Mouse (Mus musculus): ENCODE measurements around the gene Supt7l. TPM values are rescaled to one million over a fixed set of nuclear protein-coding genes. Genes with fewer than 3 reads are reported as not detected.

Supt7l gene
- total RNA-seq, 4 experiments from 2014 or later, result 10.6 to 12.5 (median 11.2) TPM

DNA sequence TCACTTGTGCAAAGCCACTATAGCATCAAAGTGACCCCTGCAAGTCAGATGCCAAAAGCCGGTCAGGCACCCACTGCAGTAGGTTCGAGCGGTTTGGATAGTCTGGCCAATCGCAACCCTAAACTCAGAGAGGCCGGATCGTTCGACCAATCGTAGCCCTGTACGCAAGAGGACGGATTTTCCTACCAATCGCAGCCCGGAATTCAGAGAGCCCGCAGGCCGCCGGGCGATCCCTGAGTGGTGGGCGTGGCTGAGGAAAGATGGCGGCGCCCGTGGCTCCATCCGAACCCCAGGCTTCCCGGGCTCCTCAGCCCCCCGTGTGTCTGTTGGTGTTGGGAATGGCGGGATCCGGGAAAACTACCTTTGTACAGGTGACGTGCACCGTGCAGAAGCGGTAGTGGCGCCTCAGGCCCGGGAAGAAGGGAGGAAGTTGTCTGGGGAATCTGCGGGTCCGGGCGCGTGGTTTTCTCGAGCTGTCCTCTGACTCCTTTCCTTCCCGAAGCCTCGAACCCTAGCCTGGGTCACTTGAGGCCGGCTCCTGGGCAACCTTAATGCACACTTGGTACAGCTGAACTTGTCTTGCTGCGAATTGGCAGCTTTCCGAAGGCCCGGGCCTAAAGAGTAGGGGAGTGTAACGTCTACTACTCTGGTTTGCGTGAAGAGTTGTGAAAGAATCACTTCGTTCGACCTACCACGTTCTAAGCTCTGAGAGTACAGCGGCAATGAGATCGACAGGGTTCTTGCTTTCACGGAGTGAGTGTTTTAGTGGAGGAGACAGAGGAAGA is 32.9 kb downstream of the Supt7l start, which contains the start of gene Gpn1:
Gene Gpn1 (plus strand): TSS at position 229 of the 785 bp plus-strand sequence.
- peak; percentile 76 to 80 for DNase-seq (ENCODE audit: low spot score in 2 of 2)

DNA sequence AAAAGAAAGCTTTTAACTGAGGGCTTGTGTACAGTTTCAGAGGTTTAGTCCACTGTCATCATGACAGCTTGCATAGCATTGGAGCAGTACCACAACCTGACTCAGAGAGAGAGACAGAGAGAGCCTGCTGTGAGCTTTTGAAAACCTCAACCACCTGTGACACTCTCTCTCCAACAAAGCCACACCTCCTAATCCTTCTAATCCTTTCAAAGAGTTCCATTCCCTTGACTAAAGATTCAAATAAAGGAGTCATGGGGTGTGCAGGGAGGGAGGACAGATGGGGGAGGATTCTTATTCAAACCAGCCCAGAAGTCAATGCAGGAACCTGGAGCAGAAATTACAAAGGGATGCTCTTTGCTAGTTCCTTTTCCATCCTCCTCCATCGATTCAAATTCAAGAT is 35.6 kb downstream of the Supt7l start:
- no peak for DNase-seq (ENCODE audit: low spot score in 2 of 2)

DNA sequence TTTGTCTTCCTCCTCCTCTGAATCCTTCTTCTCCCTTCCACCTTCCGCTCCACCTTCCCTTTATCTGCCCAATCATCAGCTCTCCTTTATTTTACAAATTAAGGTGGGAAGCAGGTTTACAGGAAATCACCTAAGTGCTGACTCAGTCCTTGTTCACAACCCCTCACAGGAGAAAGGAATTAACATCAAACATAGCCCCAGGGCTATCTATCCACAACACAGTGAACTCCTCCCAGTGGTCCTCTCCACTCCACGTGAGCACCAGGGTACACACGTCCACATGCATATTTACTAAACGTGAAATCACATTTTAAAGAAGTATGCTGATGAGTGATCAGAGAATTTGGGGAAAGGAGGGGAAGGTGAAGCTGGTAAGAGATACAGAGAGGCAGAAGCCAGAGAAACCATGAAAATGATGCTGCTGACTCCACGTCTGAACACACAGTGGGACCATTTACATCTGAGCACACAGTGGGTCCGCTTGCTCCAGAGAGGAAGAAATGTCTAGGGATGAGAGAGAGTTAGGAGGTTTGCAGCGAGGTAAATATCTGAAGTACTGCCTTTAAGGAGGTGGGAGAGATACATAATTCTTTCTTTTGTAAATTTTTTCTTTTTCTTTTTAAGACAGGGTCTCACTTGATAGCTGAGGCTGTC is 38.4 kb downstream of the Supt7l start:
- no peak for DNase-seq (ENCODE audit: low spot score in 2 of 2)

DNA sequence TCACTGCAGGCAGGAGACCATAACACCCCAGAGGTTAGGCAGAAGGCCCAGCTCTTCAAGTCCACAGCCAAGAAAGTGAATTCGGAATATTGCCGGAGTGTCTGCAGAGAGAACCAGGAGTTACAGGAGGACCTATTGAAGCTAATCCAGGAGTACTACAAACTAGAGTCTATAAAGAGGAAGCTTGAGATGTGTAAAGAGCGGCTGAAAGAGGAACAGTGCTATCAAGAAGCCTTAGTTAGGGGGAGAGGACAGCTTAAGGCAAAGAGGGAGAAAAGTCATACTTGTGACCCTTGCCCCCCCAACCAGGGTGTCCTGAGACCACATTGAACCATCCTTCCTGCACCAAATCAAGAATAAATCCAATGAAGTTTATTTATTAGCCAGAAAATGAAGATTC is 39.7 kb downstream of the Supt7l start:
- no peak for DNase-seq (ENCODE audit: low spot score in 2 of 2)

DNA sequence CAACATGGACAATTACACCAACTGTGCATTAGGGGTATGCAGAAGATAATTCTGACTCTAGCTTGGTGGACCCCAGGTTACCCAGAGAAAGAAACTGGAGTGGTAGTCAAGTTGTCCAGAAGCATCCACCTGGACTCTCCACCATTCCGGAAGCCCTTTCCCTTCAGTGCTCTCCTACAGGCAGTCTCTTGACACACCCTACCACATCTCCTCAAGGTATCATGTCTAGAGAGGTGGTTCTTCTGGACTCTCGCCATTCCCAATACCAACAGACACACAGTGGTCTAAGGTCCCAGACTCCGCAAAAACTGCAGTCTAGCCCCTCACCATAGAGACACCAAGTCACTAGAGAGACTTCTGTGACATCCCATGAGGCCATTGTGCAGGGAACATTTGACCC is 42.2 kb downstream of the Supt7l start, which contains the start of gene 4930548H24Rik:
Gene 4930548H24Rik (plus strand): TSS at position 301 of the 400 bp plus-strand sequence.
- DNase-seq (ENCODE audit: low spot score in 2 of 2), result no peak

DNA sequence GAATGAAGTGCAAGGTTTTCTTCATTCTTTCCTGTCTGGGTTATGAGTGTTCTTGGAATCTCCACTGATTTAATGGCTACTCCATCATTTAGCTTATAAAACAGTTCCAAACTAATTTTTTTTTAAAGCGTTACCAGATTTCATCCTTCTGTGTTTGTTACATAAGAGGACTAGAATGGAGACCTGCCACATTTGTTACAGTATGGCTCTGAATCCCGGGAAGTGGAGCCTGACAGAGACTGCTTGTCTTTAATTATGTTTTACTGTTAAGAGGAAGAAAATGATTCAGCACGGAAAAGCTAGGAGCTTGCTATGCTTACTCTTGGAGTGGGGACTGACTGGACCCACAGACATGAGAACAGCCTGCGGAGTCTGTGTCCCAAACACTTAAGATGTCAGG is 47.1 kb downstream of the Supt7l start:
- no peak for DNase-seq (ENCODE audit: low spot score in 2 of 2)

DNA sequence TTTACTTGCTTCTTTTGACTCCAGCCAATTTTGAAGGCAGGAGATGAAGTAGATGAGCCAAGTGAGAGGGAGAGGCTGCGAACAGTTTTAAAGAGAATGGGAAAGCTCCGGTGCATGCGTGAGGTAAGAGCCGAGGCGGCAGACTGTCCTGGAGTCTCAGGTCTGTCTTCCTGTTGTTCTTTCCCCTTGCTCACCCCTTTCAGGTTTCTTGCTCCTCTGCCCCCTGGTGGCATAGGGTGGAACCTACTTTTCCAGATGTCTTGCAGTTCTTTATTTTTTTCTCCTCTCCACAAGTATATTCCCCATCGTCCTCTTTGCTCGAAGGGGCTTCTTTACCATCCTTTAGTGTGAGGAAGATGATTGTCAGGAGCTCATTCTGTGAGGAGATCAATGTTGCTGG is 57.3 kb downstream of the Supt7l start:
- DNase-seq (ENCODE audit: low spot score in 2 of 2), result no peak

DNA sequence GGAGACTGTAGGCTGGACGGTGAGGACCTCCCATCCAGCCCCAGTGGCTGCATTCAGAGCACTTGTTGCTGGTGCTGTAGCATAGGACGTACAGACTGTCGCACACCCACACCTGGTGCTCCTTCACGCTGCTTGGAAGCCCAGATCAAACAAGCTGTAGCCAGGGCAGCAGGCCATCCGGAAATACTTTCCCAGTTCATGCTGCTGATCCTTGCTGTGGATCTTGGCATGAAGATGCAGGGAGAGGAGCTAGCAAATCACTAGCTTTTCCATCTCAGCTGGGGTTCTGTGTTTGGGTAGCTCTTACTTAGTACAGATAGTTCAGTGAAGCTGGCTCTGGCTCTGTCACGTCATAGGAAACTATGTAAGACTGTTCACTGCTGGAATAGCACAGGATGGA is 57.9 kb downstream of the Supt7l start:
- no peak for DNase-seq (ENCODE audit: low spot score in 2 of 2)

DNA sequence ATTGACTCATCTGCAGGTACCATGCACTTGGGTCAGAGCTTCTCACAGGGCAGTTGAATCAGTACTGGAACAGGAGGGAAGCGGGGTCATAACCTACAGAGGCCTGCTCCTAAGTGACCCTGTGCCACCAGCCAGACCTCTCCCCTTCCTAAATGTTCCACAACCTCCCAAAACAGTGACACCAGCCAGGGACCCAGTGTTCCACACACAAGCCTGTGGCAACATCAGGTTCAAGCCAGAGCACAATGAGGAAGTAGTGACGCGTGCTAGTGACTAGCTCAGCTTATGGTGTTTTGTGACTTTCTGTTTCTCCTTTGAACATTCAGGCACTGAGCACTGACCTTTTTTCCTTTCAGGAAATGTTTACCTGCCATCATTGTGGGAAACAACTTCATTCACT is 59.8 kb downstream of the Supt7l start:
- no peak for DNase-seq (ENCODE audit: low spot score in 2 of 2)

Other genes starting within 250 kb of the Supt7l start
- gene Ift172, start 236.7 kb downstream of the Supt7l start, total RNA-seq (2022), result 10 to 100 TPM; 24.6 to 32.9 (median 28.6) TPM
- gene Fndc4, start 231.7 kb downstream of the Supt7l start, total RNA-seq (2022), result 1 to 10 TPM; 1.1 to 2.0 (median 1.2) TPM
- not detected for gene Gckr, start 230.4 kb downstream of the Supt7l start, total RNA-seq (2022)
- gene Zfp512, start 75.4 kb downstream of the Supt7l start, total RNA-seq (2022), result 10 to 100 TPM; 11.5 to 14.3 (median 12.8) TPM
- gene 4930548H24Rik, start 42.1 kb downstream of the Supt7l start, total RNA-seq (2022), result not detected
- gene Gpn1, start 33.1 kb downstream of the Supt7l start, total RNA-seq (2022), result 10 to 100 TPM; 17.7 to 26.0 (median 20.7) TPM
- 10 to 100 TPM; 21.0 to 25.7 (median 22.2) TPM for gene Slc4a1ap, start 812 bp downstream of the Supt7l start, total RNA-seq (2022)
- gene Mrpl33, start 69.1 kb upstream of the Supt7l start, total RNA-seq (2022), result 100 to 1,000 TPM; 256 to 270 (median 258) TPM
- 1 to 10 TPM; 2.7 to 5.1 (median 4.3) TPM for gene Rbks, start 169.8 kb upstream of the Supt7l start, total RNA-seq (2022)
- 10 to 100 TPM; 32.9 to 34.2 (median 33.5) TPM for gene Babam2, start 169.9 kb upstream of the Supt7l start, total RNA-seq (2022)